Mouse (Mus musculus) adrenal gland, adult 8-10 months (tissue): ENCODE results near the gene Mier3. TPM values are rescaled to one million over a fixed set of nuclear protein-coding genes. Genes with fewer than 3 reads are reported as not detected.

ENCODE experiments used
- total RNA-seq, 4 experiments: library from RNA; stranded (reverse); gene quantifications; 2 replicates each; pipeline ENCODE4 v1.2.4; 2022

The Mier3 gene
- total RNA-seq, 4 experiments from 2014 or later, result 35.1 to 49.7 (median 40.7) TPM

Other genes with a start within 250 kb of the Mier3 start
- gene Gpbp1, start 190.9 kb upstream of the Mier3 start, total RNA-seq, result 10 to 100 TPM; 68.5 to 95.7 (median 88.4) TPM
- gene Gm49496, start 131.0 kb upstream of the Mier3 start, total RNA-seq, result not detected
- gene Gm10198, start 88.2 kb upstream of the Mier3 start, total RNA-seq, result not detected
- gene Map3k1, start 128.0 kb downstream of the Mier3 start, total RNA-seq, result 100 to 1,000 TPM in 1 of 4 experiments, 10 to 100 TPM in 3; 41.6 to 114 (median 77.4) TPM